Comparison of ENCODE assay signal across 22 mouse cellular contexts in genomic region chr2:171638931-171639330, GRCm38 (mm10).
A peak's percentile ranks its signal among the peaks of the same experiment; 100 is the strongest.
DNase-seq lines count a peak whose midpoint lies in the region; ATAC-seq and TF ChIP-seq lines count a peak whose summit lies in the region.
"Had no signal": no experiment of that assay in that cellular context is flagged by ENCODE, and none has a peak within 500 bp of the region (broad histone marks: within the 10 kb centered on the region; RNA-seq: fewer than 3 reads in every experiment).

No protein-coding gene starts in this region.

- H3K4me1 ChIP-seq in liver, embryonic 11.5 days (replicated peaks; ENCODE audit: control insufficient read depth, insufficient read depth, low read length) = no peaks in the 10 kb centered on the region
- no peaks in the 10 kb centered on the region for H3K4me1 ChIP-seq in liver, embryonic 12.5 days
- H3K4me1 ChIP-seq in ES-Bruce4 (ENCODE audit: control insufficient read depth, insufficient read depth, low read length) = no peaks in the 10 kb centered on the region
- peaks cover 8% of the 10 kb centered on the region for H3K4me1 ChIP-seq in midbrain, embryonic 10.5 days
- H3K4me1 ChIP-seq: hindbrain, embryonic 12.5 days; hindbrain, embryonic 15.5 days had no signal

- 0 out of 2 replicates have a peak, but pooled peaks have one; percentile 21 for TF ChIP-seq EP300 in ES-Bruce4 (IDR thresholded peaks at IDR 0.05; ENCODE audit: insufficient read depth, low read depth, low read length)

- DNase-seq in liver, embryonic 11.5 days (ENCODE audit: low spot score) = no peak
- DNase-seq in ES-CJ7 (ENCODE audit: low read depth, low spot score) (peak; percentile 64), ZHBTc4 (ENCODE audit: low read depth, low spot score) (peak; percentile 56)
- no peak for DNase-seq in midbrain, embryonic 10.5 days (ENCODE audit: low spot score)
- DNase-seq in gastrocnemius, postnatal 36 days = no peak
- DNase-seq: adrenal gland, postnatal 10 days; adrenal gland, postnatal 36 days; cerebellum, adult 18-20 months; cerebellum, adult 9-11 months; cerebellum, postnatal 25 days; forebrain, postnatal 0 days; gastrocnemius, adult 2 months; gastrocnemius, postnatal 14 days had no signal

- H3K4me2 ChIP-seq in liver, embryonic 11.5 days = no peak overlapping the region
- no peak overlapping the region for H3K4me2 ChIP-seq in liver, embryonic 12.5 days
- H3K4me2 ChIP-seq: embryonic facial prominence, embryonic 12.5 days; embryonic facial prominence, embryonic 15.5 days; heart, embryonic 11.5 days; hindbrain, embryonic 12.5 days; hindbrain, embryonic 15.5 days had no signal

- 87% methylated on average over 6 of the region's 6 CpGs for WGBS in liver, embryonic 11.5 days
- 81% methylated on average over 6 of the region's 6 CpGs for WGBS in liver, embryonic 12.5 days (ENCODE audit: insufficient replicate concordance)
- WGBS in midbrain, embryonic 10.5 days = 93% methylated on average over 6 of the region's 6 CpGs

- H3K27me3 ChIP-seq in liver, embryonic 11.5 days (replicated peaks; ENCODE audit: control insufficient read depth, insufficient read depth, low read length) = no peaks in the 10 kb centered on the region
- no peaks in the 10 kb centered on the region for H3K27me3 ChIP-seq in liver, embryonic 12.5 days (replicated peaks)
- no peaks in the 10 kb centered on the region for H3K27me3 ChIP-seq in ES-Bruce4 (ENCODE audit: control insufficient read depth, insufficient read depth, low read length, poor library complexity, severe bottlenecking)
- H3K27me3 ChIP-seq in midbrain, embryonic 10.5 days (ENCODE audit: low read depth, poor library complexity, severe bottlenecking) = no peaks in the 10 kb centered on the region
- H3K27me3 ChIP-seq: embryonic facial prominence, embryonic 12.5 days; embryonic facial prominence, embryonic 15.5 days; hindbrain, embryonic 12.5 days; hindbrain, embryonic 15.5 days had no signal

- no peak for TF ChIP-seq POLR2A in ES-Bruce4 (IDR thresholded peaks at IDR 0.05; ENCODE audit: insufficient read depth, low read length)

- H3K4me3 ChIP-seq in liver, embryonic 11.5 days (ENCODE audit: low read depth, low read length) = no peak overlapping the region
- H3K4me3 ChIP-seq in liver, embryonic 12.5 days = no peak overlapping the region
- H3K4me3 ChIP-seq in ES-Bruce4 (ENCODE audit: low read depth, low read length) = no peak overlapping the region
- H3K4me3 ChIP-seq in midbrain, embryonic 10.5 days = no peak overlapping the region
- H3K4me3 ChIP-seq: embryonic facial prominence, embryonic 12.5 days; embryonic facial prominence, embryonic 15.5 days; gastrocnemius, adult 2 months; hindbrain, embryonic 12.5 days; hindbrain, embryonic 15.5 days had no signal

- no peak overlapping the region for H3K9ac ChIP-seq in liver, embryonic 11.5 days (ENCODE audit: low read depth, low read length)
- H3K9ac ChIP-seq in liver, embryonic 12.5 days = no peak overlapping the region
- H3K9ac ChIP-seq in ES-Bruce4 (ENCODE audit: low read depth, poor library complexity, severe bottlenecking) = no peak overlapping the region
- H3K9ac ChIP-seq: embryonic facial prominence, embryonic 12.5 days; embryonic facial prominence, embryonic 15.5 days; forebrain, postnatal 0 days; hindbrain, embryonic 12.5 days; hindbrain, embryonic 15.5 days had no signal

- no peak for TF ChIP-seq CTCF in ES-Bruce4 (IDR thresholded peaks at IDR 0.05; ENCODE audit: low read depth, low read length)

- no peaks in the 10 kb centered on the region for H3K9me3 ChIP-seq in liver, embryonic 11.5 days (ENCODE audit: control insufficient read depth, low read length)
- no peaks in the 10 kb centered on the region for H3K9me3 ChIP-seq in liver, embryonic 12.5 days (replicated peaks)
- no peaks in the 10 kb centered on the region for H3K9me3 ChIP-seq in ES-Bruce4 (replicated peaks; ENCODE audit: control insufficient read depth, insufficient read depth, low read length, poor library complexity, severe bottlenecking)
- no peaks in the 10 kb centered on the region for H3K9me3 ChIP-seq in midbrain, embryonic 10.5 days (replicated peaks)
- H3K9me3 ChIP-seq: embryonic facial prominence, embryonic 12.5 days; embryonic facial prominence, embryonic 15.5 days; hindbrain, embryonic 12.5 days; hindbrain, embryonic 15.5 days had no signal

- intact Hi-C loops in gastrocnemius, postnatal 36 days (cut with DNase I) = no loop called here

- no peaks in the 10 kb centered on the region for H3K36me3 ChIP-seq in liver, embryonic 11.5 days (ENCODE audit: control insufficient read depth, insufficient read depth, low read length)
- no peaks in the 10 kb centered on the region for H3K36me3 ChIP-seq in liver, embryonic 12.5 days
- H3K36me3 ChIP-seq in ES-Bruce4 (ENCODE audit: control insufficient read depth, insufficient read depth, low read length, poor library complexity, severe bottlenecking) = no peaks in the 10 kb centered on the region
- H3K36me3 ChIP-seq in midbrain, embryonic 10.5 days = no peaks in the 10 kb centered on the region
- H3K36me3 ChIP-seq: embryonic facial prominence, embryonic 12.5 days; embryonic facial prominence, embryonic 15.5 days; hindbrain, embryonic 12.5 days; hindbrain, embryonic 15.5 days had no signal

- ATAC-seq in liver, embryonic 11.5 days (replicated peaks; ENCODE audit: low FRiP score) = peak; percentile 54
- ATAC-seq in liver, embryonic 12.5 days = no peak
- ATAC-seq: CD4-positive, CD25-positive, alpha-beta regulatory T cell, adult 4 months; forebrain, embryonic 14.5 days; forebrain, postnatal 0 days had no signal

- H3K27ac ChIP-seq in liver, embryonic 11.5 days (ENCODE audit: low read depth, low read length) = no peak overlapping the region
- no peak overlapping the region for H3K27ac ChIP-seq in liver, embryonic 12.5 days
- no peak overlapping the region for H3K27ac ChIP-seq in ES-Bruce4 (ENCODE audit: insufficient read depth, low read length)
- no peak overlapping the region for H3K27ac ChIP-seq in midbrain, embryonic 10.5 days (replicated peaks)
- H3K27ac ChIP-seq: embryonic facial prominence, embryonic 12.5 days; embryonic facial prominence, embryonic 15.5 days; gastrocnemius, adult 2 months; hindbrain, embryonic 12.5 days; hindbrain, embryonic 15.5 days had no signal

Comparison
In these comparisons a context has a peak if more than half of its experiments do, and no peak if none do; other contexts are left out.
1. DNase-seq: peak in ES-CJ7 (single experiment) and ZHBTc4 (single experiment); none in liver, embryonic 11.5 days (single experiment), midbrain, embryonic 10.5 days (single experiment) and gastrocnemius, postnatal 36 days (0 of 2).